Mouse (Mus musculus): ENCODE results near the gene Clpb. TPM values are rescaled to one million over a fixed set of nuclear protein-coding genes. Genes with fewer than 3 reads are reported as not detected.

Gene Clpb
- total RNA-seq, 2 experiments from 2014 or later: 73.1 to 94.5 TPM

DNA sequence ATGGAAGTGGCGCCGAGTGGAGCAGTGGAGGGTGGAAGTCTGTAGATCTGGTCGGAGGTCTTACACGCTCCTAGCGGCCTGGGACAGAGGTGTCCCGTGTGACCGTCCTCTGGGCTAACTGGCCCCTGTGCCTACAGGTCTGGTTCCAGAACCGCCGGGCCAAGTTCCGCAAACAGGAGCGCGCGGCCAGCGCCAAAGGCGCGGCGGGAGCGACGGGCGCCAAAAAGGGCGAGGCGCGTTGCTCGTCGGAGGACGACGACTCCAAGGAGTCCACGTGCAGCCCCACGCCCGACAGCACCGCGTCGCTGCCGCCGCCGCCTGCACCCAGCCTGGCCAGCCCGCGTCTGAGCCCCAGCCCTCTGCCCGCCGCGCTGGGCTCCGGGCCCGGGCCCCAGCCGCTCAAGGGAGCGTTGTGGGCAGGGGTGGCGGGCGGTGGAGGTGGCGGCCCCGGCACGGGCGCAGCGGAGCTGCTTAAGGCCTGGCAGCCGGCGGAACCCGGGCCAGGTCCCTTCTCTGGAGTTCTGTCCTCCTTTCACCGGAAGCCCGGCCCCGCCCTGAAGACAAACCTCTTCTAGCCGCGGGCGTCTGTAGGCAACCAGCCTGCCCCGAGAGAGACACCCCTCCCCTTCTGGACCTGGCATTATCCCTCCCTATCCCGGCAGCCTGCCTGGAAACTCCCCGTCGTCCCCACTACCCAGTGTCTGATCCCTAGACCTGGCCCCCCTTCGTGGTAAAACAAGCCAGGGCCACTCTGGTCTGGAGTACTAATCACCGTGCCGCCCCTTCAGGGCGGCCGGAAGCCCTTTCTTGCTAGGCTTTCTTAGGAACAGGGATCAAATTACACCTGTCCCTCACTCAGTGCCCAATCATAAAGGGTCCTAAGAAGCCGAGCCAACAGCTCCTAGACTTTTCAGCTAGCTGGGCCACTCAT, 158.4 kb downstream of the Clpb start:
- DNase-seq: peak; percentile 61 to 71

DNA sequence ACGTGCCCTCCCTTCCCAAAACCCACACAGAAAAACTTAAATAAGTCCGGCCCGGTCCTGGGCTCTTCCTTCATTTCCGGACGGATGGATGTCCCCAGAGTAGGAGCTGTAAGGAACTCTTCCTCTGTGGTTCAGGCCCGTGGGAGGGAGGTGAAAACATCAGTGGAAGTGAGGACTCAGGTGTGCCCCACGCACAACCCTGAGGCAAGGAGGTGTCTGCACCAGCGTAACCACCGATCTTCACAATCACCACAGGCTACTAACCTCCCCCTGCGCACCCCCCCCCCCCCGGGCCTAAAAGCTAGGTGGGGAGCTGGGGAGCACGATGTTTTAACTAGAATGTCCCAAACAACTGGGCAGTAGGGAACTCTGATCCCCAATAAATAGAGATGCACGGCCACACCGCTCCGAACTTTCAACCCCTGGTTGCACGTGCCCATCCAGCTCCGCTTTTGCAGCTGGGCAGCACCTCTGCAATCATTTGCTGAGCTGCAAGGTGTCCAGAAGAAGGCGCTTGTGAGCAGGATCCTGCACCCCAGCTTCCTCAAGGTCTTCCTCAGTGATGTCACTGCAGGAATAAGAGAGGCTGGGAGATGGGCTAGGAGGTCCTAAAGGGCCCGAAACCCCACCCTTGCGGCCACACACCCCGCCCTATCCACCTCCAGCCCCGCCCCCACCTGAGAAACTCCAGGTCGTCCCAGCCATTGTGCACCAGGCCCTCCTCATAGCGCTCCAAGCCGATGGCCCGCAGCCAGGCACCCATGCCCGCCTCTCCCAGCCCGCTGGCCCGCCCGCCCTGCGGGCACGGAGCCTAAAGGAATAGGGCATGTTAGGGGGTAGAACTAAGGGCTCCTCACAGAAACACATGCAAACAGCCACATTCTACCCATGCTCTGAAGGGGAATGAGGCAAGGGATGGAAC, 159.7 kb downstream of the Clpb start:
- peak; percentile 64 to 71 for DNase-seq

DNA sequence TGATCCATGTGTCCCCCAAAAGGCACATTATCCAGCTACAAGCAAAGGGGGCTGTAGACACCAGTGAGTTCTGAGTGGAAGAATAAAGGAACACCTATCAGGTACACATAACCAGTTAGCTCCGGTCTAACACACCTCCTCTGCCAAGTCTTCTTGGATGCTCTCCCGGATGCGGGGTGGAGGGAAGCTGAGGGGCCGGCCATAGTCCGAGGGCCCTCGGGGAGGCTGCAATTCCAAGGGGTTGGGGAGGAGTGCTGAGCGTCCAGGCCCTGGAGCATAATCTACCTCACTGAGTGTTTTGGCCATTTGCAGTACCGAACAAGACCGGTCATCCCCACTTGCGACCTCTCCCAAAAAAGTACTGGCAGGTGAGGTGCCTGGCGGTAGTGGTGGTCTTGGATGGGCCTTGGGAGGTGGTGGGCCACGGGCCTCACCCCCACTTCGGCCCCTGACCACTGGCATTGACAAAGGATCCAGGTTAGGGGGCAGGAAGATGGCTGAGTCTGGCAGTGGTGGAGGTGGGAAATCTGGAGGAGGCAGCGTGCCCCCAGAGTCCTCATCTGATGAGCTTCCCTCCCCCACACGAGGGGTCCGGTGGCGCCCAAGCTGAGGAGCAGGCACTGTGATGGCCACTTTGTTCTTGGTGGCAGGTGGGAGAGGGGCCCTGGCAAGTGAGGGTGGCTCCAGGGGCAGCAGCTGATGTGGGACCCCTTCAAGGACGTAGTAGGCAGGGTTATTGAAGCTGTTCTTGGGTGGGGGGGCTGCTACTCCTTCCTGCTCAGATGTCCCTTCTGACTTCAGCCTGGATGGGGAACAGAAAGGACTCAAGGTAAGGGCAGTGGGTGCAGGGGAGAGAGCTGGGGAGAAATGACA, 160.6 kb downstream of the Clpb start:
- no peak for DNase-seq

GRCm38 (mm10) chr7:101830373-101830772, 166.9 kb downstream of the Clpb start:
- DNase-seq: no peak

DNA sequence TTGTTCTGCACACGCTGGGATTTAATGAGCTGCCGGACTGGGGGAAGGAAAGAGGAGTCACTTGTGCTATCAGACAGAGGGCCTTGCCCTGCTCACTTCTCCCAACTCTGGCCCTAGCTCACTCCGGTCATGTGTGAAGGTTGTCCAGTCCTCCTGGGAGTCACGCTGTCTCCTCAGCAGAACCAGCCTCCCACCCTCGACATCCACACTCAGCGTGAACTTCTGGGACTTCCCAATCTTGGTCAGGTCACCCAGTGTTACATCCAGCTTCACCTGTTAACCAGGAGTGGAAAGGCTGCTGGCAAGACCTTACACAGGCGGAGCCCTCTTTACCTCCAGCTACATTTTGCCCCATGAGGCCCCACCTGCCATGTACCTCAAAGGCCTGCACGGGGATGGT, 168.0 kb downstream of the Clpb start:
- no peak for DNase-seq

DNA sequence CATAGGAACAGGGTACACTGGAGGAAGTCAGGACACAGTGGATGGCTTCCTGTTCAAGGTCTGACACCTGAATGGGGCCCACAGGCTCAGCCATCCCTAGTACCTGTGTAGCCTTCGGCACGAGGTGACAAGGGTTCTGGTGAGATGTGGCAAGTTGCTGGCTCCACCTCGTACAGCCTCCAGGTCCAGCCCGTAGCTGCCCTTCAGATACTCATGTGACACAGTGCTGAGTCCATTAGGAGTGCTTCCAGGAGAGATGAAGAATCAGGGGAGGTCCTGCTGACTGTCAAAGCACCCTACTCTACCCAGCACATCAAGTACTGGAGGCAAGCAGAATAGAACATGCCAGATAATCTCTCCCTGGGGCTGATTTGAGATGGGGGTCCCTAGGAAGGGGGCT, 168.9 kb downstream of the Clpb start:
- no peak for DNase-seq

- DNase-seq: no peak
These were observed 169.9 kb downstream of the Clpb start for GRCm38 (mm10) chr7:101833352-101833751.

DNA sequence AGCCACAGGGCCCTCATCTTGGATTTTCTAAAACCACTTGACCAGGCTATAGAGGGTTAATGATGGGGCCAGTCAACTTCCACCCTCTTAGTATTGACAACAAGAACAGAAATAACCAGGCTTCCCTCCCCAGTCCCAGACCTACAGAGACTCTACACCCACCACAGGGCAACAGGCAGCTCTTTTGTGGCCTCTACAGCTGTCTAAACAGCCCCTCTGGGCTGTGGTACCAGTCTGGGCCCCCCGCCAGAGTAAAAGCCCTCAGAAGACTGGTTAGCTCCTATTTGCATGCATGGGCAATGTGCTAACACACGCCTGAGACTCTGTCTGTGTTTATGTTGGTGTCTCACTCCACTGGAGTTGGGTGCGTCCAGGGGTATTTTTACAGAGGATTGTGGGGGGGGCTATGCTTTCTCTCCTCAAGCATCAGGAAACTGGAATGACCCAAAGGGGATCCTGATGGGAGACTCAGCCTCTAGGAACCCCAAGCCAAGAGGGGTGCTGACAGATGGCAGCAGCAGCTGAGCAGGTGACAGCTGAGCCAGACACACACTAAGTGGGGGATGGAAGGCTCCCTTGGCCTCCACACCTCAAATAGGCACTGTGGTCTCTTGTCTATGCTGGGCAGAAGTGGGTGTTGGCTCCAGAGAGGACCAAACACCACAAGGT, 170.6 kb downstream of the Clpb start:
- no peak for DNase-seq

GRCm38 (mm10) chr7:101834903-101835302, 171.5 kb downstream of the Clpb start:
- DNase-seq: no peak

GRCm38 (mm10) chr7:101835457-101836109, 172.2 kb downstream of the Clpb start:
- DNase-seq: no peak

DNA sequence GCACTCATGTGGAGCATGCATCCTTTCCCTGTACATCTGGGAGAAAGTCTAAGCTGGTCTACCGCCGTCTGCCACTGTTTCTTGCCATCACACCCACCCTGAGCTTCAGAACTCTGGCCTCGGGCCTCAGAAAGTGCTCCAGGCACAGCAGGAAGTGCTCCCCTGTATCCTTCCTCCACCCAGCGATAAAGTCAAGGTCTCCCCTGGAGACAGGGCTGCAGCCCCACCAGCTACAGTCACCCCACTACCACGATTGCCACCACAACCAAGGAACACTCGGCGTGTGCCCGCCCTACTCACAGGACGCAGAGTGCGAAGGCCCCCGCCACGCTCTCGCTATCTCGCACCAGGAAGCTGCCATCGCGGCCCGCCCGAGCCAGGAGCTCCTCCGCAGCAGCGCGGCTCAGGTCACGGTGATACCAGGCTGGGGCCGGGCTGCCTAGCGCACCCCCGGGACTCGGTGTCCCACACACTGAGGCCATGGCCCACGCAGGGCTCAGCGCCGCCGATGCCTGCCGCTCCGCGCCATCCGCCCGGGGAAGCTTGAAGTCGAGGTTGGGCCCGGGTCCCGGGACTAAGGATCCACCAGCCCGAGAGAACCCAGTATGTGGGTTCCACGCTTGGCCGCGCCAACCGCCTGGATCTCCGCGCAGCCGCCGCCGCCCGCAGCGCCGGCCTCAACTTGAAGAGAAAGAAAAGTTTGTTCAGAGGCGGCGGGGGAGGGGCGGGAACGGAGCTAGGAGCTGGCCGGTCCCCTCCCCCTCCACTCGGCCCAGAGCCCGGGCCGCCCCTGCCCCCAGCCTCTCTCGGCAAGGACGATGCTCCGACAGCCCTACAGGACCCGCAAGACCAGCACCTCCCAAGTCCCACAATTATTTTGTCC, 173.1 kb downstream of the Clpb start:
- DNase-seq: peak; percentile 74 to 88

- no peak for DNase-seq
These were observed 173.7 kb downstream of the Clpb start for GRCm38 (mm10) chr7:101837154-101837605.

- DNase-seq: peak; percentile 94 to 96
These were observed 174.4 kb downstream of the Clpb start, which contains the start of gene Inppl1 for GRCm38 (mm10) chr7:101837606-101838471. TSS of gene Inppl1 (minus strand) at chr7:101838229.

GRCm38 (mm10) chr7:101844186-101844585, 180.8 kb downstream of the Clpb start:
- no peak for DNase-seq

Data from adrenal gland, postnatal 36 days (tissue).